Mouse (Mus musculus) frontal cortex, postnatal 36 days (tissue): Measurements from ENCODE around the gene Nfix.

Source experiments
- DNase-seq, 2 experiments: peaks; one replicate each; pipeline ENCODE4 v3.0.0; 2022; ENCODE audit warnings: low spot score in 2 of 2

Nfix gene

DNA sequence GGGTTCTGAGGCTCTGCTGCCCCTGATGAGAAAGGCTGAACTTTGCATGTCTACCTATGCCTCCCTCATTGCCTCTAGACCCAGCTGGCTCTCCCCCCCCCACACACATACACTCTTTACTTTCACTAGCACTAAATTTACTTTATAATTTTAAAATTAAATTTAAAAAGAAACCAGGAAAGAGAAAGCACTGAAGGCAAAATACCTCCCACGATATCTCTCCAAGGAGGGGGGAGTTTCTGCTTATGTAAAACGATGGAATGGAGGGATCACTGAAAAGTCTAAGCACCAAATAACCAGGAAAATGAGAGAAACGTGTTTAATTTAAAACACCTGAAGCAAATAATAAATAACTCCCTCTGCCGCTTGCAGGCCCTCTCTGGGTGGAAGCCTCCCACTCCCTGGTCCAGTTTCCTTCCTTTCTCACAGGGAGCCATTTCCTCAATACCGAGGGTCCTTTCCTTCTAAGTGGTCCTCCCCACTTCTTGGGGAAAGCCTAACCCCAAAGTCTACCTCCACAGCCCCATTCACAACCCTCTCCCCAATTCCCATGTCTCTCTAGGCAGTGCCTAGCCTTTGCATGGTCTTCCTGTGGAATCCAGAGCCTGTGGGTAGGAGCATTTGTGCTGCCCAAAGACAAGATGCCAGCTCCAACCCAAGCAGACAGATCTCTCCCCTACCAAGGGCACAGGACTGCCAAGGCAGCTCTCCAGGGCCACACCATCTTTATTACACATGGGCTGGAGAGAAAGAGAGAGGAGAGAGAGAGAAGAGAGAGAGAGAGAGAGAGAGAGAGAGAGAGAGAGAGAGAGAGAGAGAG, 18.2 kb downstream of the Nfix start:
- no peak for DNase-seq

DNA sequence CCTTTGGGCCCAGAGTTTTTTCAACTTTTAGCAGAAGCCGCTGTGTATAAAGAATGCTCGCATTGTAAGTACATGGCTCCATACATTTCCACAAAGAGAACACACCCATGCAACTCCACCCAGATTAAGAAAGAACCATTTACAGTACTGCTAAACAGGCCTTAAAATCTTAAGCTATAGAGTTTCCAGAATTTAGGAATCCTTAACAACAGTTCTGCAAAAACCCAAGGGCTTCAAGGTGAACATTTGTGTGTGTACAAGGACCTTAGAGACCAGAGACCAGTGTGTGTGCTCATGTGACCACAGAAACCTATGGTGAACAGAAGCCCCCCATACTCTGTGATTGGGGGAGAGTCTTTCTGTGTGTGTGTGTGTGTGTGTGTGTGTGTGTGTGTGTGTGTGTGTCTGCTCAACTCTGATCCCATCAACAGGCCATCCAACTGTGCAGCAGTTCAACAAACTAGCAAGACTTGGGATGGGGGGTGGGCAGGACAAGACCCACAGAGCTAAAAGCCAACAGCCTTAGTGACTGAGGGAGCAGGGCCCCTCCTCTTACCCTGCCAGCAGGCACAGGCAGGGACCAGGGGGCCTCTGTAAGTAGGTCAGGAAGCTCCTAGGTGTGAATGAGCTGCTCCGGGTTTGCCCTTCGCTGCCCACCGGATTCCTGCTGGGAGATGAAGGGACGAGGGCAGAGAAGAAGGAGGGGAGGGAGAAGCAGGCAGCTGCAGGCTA, 19.0 kb downstream of the Nfix start:
- peak in 1 of 2 experiments; percentile 9 for DNase-seq

DNA sequence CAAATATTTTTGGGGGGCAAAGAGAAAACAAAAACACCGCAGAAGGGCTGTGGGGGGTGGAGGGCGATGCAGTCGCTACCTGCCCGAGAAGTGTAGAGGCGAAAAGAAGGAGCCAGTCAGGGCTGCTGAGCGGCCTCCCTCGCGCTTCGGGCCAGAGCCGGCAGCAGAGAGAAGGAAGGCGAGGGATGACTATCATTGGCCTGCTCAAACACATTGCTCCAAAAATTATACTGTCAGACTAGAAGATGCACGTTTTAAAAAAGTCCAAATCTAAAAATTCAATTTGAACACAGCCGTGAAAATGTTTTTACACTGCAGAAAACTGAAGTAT, 20.0 kb downstream of the Nfix start:
- DNase-seq: no peak

DNA sequence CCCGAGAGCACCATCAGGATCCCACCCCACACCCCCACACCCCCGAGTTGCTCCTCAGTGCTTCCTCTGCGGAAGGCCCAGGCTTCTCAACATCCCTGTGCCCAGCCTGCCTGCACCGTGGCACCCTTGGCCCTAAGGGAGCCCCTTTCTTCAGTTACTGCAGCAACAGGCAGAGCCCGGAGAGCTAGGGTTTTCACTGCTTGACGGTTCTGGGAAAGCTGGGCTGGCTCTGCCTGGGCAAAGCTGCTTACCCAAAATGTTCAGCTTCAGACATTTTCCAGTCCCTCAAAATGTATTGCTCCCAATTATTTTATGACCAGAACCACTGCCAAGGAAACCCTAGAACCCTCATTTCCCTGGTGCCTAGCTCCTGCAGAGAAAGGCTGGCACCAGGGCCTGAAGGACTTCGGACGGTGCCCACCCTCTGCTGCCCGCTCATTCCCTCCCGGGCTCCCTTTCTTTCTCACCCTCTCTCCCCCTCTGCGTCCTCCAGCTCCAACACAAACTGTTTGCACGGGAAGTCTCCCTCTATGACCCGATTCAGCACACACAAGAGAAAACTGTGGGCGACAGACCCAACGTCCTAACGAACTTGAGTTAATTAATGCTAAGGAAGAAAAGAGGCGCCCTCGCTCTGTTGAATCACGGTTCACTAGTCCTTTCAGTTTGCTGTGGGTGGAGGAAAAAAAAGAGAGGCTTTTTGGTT, 20.5 kb downstream of the Nfix start:
- no peak for DNase-seq

DNA sequence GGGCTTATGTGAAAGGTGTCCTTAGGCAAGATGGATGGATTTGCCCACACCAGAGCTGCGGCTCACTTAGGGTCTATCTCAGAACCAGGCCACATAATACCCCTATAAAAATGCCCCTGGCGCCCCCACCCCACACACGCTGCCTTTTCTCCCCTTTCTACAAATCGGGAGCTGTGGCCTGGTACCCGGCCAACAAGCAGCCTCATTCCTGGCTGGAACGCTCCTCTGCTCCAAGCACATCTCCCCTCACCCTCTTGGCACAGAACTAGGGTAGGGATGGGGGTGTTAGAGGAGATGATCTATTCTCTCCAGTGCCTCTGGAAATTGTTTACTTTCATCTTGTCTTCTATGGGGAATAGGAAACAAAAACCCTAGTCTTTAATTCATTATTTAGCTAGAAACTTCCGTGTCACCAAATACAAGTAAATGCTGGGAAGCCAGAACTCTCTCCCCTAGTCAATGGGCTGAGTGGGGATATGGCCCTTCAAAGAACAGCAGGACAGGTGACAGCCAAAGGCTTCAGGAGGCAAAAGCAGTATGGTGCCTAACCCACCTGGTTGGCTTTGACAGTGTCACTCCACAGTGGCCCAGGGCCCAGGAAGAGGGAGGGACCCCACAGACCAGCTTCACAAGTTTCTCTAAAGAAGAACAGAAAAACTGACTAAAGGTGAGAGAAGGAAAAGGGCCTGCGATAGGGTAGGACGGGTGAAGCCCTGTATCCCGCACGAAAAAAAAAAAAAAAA, 21.3 kb downstream of the Nfix start:
- no peak for DNase-seq

DNA sequence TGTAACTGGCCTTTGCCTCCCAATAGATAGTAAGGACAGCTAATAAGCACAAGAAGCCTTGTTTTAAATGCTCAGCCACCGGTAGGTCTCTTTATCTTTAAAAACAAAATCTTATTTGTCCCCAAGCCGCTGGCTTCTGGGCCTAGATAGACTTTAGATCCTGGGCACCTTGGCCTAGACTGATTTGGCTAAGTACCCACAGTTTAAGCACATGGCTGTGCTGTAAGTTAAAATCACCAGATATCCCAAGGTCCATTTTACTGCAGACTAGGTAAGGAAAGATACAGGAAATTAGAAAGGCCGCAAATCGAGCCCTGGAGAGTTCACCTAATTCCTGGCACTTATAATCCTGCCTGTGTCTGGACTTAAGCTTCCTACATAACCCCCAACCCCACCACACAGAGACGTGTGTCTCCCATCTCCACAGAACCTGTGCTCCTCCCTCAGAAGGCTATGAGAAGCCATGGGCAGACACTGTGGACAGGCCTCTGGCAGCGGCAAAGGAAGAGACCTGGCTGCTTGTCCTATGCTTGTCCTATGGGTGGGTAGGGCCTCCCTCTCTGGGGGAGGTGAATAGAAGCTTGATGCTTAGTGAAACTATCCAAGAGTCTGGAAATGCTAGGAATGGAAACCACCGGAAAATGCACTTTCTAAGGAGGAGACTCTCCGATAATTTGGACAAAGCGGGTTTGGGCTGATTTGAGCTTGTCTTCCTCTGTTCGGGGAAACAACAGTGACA, 22.1 kb downstream of the Nfix start:
- no peak for DNase-seq

DNA sequence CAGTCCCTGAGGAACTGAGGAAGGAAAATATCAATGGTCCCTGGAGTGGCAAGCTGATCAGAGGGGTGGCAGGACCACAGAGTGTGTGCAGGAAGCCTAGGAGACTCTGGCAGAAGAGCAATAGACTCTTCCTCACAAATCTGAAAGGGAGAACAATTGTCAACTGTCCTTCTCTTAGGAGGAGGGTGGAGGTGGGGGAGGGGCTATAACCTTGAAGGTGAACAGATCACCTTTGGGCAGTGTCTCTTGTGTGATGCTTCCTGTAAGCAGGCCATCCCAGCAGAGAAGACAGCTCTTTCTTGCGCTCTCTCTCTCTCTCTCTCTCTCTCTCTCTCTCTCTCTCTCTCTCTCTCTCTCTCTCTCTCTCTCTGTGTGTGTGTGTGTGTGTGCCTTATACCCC, 23.6 kb downstream of the Nfix start:
- no peak for DNase-seq

DNA sequence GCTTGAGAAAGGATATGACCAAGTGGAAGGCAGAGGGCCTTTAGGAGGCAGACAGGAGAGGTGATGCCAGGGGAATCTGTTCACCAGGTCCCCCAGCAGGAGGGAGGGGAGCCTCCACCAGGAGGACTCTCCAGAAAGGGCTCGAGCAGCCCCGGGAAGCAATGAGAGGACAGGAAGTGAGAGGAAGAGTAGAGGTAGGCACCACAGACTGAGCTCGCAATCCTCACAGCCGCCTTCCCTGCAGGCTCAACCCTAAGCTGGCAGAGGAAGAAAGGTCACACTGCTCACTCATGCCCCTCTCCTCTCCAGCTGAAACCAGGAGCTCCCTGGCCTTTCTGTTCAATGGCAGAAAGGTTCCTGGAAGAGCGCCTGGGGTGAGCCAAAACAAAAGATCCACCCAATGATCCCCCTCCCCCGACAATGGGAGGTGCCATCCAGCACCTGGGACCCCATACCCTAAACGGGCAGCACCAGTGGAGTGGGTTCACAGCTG, 24.5 kb downstream of the Nfix start:
- no peak for DNase-seq

DNA sequence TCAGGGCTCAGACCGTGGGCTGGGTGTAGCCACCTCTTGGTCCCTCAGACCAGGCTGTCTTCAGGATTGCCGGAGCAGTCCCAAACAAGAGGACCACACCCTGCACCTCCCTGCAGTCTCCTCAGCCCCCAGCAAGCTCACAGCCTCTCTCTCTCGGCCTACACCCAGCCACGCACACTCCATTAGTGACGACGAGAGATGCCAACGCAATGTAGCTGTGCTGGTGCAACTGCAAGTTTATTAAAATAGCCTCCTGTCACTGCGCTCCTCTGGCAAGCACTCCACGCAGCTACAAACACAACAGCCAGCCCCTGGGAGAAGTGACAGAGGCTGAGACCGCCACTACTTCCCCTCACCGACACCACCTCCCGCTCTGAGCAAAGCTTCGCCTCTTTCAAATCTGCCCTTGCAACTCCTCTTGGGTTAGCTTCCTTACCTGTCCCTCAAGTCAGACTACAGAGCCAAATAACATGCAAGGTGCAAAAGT, 25.0 kb downstream of the Nfix start:
- no peak for DNase-seq

DNA sequence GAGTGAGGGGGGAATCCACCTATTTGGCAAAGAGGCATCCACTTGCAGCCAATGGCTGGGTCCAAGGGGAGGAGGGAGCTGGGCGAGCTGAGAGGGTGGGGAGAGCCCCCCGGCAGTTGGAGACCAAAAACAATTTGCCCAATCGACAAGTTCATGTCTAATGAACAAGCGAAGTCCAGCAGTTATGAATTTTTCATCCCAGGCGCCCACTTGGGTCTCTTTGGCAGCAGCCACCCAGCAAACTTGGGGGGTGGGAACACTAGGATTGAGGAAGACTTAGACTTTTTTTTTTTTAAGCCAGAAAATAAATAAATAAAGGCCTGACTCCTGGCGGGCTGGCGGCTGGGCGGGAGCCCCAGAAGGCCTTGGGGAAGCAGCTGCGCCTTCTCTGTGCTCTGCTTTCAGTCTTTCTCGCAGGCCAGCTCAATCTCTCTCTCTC, 25.7 kb downstream of the Nfix start:
- no peak for DNase-seq

DNA sequence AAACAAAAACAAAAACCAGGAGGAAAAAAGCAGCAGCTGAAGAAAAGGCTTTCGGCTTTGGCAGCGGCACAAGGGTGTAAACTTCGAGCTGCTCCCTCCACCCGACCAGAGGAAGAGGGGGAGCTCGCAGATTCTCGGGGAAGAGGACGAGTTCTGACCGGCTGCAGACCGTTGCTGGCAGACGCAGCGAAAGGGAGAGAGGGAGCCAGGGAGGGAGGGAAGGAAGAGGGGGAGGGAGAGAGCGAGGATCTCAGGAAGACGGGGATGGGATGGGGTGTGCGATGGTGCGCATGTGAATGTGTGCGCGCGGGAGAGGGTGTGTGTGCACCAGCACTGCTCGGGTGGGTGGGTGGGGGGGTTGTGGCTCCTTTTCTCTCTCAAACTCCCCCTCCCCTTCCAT, 26.3 kb downstream of the Nfix start:
- peak; percentile 79 for DNase-seq

DNA sequence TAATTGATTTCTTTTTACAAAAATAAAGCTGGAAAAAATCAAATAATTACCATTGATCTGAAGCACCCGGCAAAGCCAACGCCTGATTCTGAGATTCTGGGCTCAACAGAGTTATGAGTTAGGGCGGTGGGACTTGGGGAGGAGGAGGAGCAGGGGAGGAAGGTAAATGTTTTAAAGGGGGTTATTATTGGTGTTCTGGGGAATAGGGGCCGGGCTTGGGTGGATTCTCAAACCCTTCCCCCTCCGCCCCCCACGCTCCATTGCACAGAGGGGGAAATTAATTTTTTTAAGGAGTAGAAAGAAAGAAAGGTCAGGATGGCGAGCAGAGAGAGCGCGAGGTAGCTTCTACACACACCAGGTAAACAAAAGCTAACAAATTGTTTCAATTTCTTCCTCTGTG, 26.8 kb downstream of the Nfix start:
- DNase-seq: no peak

DNA sequence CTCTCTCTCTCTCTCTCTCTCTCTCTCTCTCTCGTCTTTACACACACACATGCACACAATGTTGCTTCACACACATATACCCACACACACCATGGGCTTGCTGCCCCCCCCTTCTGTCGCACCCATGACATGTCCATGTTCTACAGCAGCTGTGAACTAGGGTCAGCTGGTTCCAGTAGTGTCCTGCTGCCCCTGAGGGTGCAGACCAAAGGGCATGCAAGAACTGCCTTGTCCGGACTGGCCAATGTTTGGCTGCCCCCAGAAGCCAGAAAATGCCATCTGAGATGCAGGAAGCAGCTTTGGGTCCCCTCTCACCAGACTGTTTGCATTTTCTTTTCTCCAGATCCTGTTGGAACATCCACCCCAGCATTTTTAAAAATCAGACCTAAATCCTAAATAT, 27.5 kb downstream of the Nfix start:
- DNase-seq: no peak

DNA sequence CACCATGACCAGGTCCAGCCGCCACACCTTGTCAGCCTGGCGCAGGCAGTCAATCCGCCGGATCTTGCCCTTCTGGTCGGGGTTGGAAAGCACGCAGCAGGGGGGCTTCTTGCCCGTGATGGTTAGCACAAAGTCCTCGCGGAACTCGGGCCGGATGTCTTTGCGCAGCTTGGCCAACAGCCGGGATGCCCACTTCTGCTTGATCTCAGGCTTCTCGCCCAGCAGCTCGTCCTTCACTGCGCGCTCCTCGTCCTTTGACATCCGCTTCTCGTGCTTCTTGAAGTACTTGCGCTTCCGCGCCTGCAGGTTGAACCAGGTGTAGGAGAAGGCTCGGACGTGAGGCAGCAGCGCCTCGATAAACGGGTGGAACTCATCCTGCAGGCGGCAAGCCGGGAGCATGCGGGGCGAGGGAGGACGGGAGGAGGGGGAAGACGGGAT, 28.2 kb downstream of the Nfix start:
- no peak for DNase-seq

DNA sequence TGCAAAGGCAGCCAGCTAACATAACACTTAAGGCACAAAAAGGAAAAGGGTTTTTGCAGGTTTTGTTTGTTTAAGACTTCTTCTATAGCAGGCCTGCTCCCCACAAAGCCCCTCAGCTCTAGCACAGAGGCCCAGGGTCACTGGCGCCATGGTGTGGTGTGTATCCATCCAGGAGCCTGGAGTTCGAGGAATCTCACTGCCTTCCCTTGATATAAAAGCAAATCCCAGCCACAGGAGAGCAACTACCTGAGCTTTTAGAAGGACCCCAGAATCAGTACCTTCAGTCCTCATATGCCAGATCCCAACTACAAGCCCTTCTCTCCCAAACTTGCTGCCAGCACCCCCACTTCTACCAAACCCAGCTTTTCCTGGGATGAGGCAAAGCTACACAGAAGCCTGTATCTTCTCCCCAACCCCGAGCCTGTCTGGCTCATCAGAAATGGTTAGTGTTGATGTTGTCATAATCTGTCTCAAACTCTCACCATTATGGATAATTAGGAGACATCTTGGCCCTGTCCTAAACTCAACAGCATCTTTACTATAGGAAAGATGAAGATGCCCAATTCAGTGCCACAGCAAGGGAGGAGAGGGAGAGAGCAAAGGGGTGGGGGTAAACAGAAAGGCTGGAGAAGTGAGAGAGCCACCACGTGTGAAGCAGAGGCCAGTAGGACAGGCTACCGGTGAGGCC, 29.0 kb downstream of the Nfix start:
- no peak for DNase-seq

DNA sequence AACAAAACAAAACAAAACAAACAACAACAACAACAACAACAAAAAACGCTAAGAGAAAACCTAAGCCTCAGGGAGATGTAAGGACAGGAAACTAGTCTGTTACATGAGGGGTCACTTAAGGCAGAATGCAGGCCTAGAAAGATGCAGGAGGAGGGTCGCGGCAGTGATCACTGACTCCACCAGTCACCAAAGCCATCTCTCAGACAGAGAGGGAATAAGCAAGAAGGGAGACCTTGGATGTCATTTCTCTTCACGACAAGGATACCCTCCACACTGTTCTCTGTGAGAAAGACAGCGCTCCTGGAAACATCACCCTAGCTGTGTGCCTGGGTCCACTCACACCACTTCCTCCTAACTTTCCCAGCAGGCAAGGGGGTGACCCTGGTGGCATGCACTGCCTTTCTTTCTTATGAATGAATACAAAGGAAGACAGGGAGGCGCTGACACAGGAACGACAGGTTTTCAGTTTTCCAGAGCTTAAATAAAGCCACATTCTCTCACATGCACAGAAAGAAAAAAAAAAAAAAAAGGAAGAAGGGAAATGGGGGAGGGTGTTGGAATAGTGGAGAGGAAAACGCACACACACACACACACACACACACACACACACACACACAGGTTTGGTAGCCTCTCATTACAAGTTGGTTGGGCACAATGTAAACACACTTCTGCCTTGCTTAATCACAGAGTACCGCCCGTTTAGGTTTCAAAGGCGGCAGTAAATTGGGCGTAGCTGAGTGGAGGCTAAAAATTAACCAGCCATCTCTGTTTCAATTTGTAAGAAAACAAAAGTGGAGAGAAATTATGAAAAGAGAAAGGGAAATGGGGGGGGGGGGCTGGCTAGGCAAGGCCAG, 29.8 kb downstream of the Nfix start:
- DNase-seq: no peak

DNA sequence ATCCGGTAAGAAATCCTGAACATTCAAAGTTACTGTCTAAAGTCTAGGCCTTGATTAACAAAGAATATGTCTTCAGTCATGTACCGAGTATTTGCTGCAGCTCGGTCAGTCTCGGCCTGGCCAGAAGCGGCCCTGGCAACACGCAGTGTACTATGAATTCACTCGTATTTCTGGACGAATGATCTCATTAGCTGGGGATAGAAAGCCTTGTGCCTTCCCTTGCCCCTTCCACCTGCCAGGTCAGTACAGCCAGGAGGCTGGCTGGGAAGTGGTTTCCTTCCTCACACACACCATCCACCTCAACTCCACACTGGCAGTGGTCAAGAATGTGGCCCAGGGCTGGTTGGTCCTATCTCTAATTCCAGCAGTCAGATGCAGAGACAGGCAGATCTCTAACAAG, 30.8 kb downstream of the Nfix start:
- DNase-seq: no peak

DNA sequence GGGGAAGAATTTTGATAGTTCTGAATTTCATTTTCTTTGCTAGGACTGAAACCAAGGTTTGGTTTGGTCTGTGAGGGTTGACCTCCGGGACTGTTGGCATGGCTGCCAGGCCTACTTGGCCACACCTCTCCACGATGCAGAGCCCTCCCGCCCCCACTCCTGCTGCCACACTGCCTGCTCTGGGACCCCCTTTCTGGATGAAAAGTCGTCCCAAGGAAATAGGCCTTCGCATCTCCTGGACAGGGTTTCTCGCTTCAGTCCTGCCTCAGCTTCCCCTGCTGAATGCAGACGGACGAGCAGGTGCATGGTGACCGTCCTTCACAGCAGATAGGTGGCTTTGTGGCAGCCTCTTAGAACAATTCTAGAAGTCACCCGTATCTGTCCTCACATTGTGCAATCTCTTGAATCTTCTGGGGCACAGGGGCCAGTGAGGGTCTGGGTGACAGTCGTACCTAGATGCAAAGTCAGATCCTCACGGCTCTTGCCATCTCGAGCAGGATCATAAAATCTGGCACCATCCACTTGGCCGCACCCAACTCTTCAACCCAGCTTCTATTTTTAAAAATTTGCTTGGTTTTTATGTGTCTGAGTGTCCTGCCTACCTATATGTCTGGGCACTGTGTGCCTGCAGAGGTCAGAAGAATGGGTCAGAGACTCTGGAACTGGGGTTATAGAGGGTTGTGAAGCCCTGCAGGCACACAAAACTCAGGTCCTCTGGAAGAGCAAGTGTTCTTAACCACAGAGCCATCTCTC, 31.6 kb downstream of the Nfix start:
- no peak for DNase-seq

DNA sequence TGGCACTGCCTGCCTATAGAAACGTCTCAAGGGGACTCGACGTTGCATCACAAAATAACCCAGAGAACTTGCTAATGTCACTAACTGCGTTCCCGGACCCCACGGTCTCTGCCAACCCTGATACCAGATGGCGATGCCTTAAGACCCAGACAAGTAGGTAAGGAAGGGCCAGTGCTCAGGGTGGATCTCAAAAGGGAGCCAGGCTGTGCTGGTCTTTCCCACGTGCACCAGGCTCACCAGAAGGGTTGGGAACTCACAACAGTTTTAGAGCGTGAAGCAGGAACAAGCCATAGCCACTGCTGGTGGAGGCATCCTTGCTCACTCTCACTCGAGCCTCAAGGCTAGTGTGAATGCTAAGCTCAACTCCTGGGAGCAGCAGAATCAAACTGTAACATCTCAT, 32.9 kb downstream of the Nfix start:
- no peak for DNase-seq
